Mouse (Mus musculus) kidney, embryonic 15.5 days (tissue): Measurements from ENCODE around the gene Igfbp7. TPM values are rescaled to one million over a fixed set of nuclear protein-coding genes. Genes with fewer than 3 reads are reported as not detected.
"Not testable (repeated sequence)": the region's sequence is repeated elsewhere in the genome, so short reads cannot be mapped to it uniquely, and the experiment has no call there.

Experiments
- ATAC-seq: fragments of 200-750 bp; cut with Nextera tagmentation; replicated peaks from 2 replicates; pipeline ENCODE4 v1.8.0; 2017; ENCODE audit warnings: moderate TSS enrichment; ENCODE audit not compliant: low FRiP score
- H3K27ac ChIP-seq: fragments of 300-500 bp; sonication (generic); 2 replicates; pipeline ENCODE4 v1.5.1; 2015; ENCODE audit warnings: mild to moderate bottlenecking, inconsistent platforms
- H3K27me3 ChIP-seq: fragments of 300-500 bp; sonication (generic); 2 replicates; pipeline ENCODE4 v1.6.1; 2015; ENCODE audit warnings: inconsistent platforms
- H3K36me3 ChIP-seq: fragments of 300-500 bp; sonication (generic); 2 replicates; pipeline ENCODE4 v1.6.1; 2015; ENCODE audit warnings: inconsistent platforms
- H3K4me1 ChIP-seq: fragments of 300-500 bp; sonication (generic); 2 replicates; pipeline ENCODE4 v1.6.1; 2015; ENCODE audit warnings: inconsistent platforms
- H3K4me2 ChIP-seq: fragments of 300-500 bp; sonication (generic); 2 replicates; pipeline ENCODE4 v1.6.1; 2015; ENCODE audit warnings: moderate library complexity, mild to moderate bottlenecking, inconsistent platforms
- H3K4me3 ChIP-seq: fragments of 300-500 bp; sonication (generic); replicated peaks from 2 replicates; pipeline ENCODE4 v1.5.1; 2015; ENCODE audit warnings: mild to moderate bottlenecking, inconsistent platforms
- H3K9ac ChIP-seq: fragments of 300-500 bp; sonication (generic); 2 replicates; pipeline ENCODE4 v1.6.1; 2015; ENCODE audit warnings: mild to moderate bottlenecking, inconsistent platforms
- H3K9me3 ChIP-seq: fragments of 300-500 bp; sonication (generic); replicated peaks from 2 replicates; pipeline ENCODE4 v1.6.1; 2016; ENCODE audit warnings: inconsistent platforms
- WGBS: fragments of 180-500 bp; shearing (Covaris S2); methylation state at CpG from one replicate; pipeline ENCODE4 v1.1.7; 2015; ENCODE audit warnings: mixed read lengths; 5-methylcytosine and 5-hydroxymethylcytosine counted together
- polyA plus RNA-seq: library from polyadenylated mRNA; unstranded; fragments of >200 nt; fragmentation: Nextera tagmentation; extraction: Ambion mirVana; gene quantifications from 2 replicates; pipeline ENCODE4 v1.2.1, GENCODE M21; 2015

Igfbp7 gene
- polyA plus RNA-seq, 1 experiment from 2014 or later, result 343 TPM

DNA sequence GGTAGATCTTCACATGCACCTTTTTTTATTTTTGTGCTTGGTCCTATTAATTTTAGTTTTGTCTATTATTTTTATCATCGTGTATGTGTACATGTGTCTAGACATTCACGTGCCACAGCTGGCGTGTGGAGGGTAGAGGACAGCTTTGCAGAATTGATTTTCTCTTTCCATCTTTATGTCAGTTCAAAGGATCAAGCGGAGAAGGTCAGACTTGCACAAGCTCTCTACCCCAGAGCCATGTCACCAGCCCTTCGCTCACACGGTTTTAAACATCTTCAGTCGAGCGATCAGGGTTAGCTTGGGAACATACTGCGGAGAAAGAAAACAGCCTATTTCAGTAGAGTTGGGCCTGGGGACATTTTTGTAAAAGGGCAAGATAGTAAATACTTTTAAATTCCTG lies 23.2 kb upstream of the Igfbp7 start:
- no peak for ATAC-seq
- Histone ChIP-seq H3K4me1 (peaks cover 13% of the 10 kb centered on the region), H3K4me2 (no peak overlapping the region), H3K27me3 (no peaks in the 10 kb centered on the region), H3K9ac (no peak overlapping the region), H3K27ac (no peak overlapping the region), H3K36me3 (no peaks in the 10 kb centered on the region), H3K9me3 (no peaks in the 10 kb centered on the region), H3K4me3 (no peak overlapping the region)
- 81% methylated on average over 9 of the region's 9 CpGs for WGBS

DNA sequence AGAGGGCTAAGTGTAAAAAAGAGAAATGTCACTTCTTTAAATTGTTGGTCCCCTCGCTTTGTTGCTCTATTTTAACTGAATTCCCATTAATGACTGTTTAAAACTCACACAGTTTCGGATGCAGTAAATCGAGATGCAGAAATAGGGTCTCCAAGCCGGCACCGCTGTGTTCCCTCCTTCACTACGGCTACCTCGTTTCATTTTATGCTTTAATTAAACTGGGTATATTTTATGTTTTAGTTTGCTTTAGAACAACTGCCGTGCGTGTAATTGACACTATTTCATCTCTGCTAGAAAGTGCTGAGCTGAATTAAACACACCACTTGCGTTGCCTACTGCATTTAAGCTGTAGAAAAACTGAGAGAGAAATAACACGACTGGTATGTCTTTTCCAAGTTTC lies 22.6 kb upstream of the Igfbp7 start:
- Histone ChIP-seq H3K4me1 (peaks cover 13% of the 10 kb centered on the region), H3K4me2 (no peak overlapping the region), H3K4me3 (no peak overlapping the region), H3K9me3 (no peaks in the 10 kb centered on the region), H3K27me3 (no peaks in the 10 kb centered on the region), H3K36me3 (no peaks in the 10 kb centered on the region), H3K9ac (no peak overlapping the region), H3K27ac (no peak overlapping the region)
- WGBS, result 67% methylated on average over 11 of the region's 11 CpGs
- ATAC-seq, result no peak

DNA sequence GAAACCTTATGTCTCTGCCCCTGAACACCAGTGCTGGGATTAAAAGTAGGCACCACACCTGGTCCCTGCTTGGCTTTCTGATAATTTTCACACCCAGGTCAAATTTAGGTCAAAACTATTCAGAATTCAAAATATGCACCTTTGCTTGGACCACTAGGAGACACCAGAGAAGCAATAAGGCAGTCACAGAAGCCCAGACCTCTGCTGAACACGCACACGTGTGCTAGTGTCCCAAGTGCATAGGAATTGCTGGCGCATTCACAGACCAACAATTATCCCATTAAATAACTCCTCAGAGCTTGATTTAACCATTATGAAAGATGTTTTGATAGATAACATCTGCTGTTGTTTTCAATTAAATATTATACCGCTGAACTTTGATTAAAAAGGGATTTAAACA lies 22.2 kb upstream of the Igfbp7 start:
- H3K4me1 ChIP-seq, result peaks cover 13% of the 10 kb centered on the region
- H3K4me3 ChIP-seq, result no peak overlapping the region
- 88% methylated on average over 4 of the region's 4 CpGs for WGBS
- no peaks in the 10 kb centered on the region for H3K36me3 ChIP-seq
- no peak overlapping the region for H3K27ac ChIP-seq
- H3K9me3 ChIP-seq, result no peaks in the 10 kb centered on the region
- no peaks in the 10 kb centered on the region for H3K27me3 ChIP-seq
- no peak overlapping the region for H3K4me2 ChIP-seq
- no peak for ATAC-seq
- H3K9ac ChIP-seq, result no peak overlapping the region

DNA sequence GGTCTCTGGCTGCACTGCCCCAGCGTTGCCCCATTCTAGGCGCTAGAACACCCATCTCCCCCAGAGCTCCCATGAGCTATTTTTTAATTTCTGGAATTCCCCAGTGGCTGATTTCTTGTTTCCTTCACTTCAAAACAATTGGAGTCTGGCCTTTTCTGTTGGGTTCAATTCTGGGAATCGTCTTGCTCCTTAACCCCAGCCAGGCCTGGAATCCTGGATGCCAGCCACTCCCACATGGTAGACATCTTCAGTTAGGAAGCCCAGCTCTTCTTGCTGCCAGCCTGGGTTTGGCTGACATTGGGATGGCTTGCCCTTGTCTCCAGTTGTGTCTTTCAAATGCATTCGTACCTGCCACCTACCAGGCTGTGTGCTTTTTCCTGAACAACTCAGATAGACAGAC lies 20.7 kb upstream of the Igfbp7 start:
- Histone ChIP-seq H3K36me3 (no peaks in the 10 kb centered on the region), H3K4me1 (peaks cover 3% of the 10 kb centered on the region; the same call in 1 of the 2 replicates), H3K4me2 (no peak overlapping the region), H3K27me3 (no peaks in the 10 kb centered on the region), H3K27ac (no peak overlapping the region), H3K9me3 (no peaks in the 10 kb centered on the region), H3K4me3 (no peak overlapping the region), H3K9ac (no peak overlapping the region)
- no peak for ATAC-seq
- 68% methylated on average over 4 of the region's 4 CpGs for WGBS

GRCm38 (mm10) chr5:77427986-77428385 lies 20.1 kb upstream of the Igfbp7 start:
- ATAC-seq, result no peak
- Histone ChIP-seq H3K27me3 (no peaks in the 10 kb centered on the region), H3K9me3 (no peaks in the 10 kb centered on the region), H3K27ac (no peak overlapping the region), H3K4me1 (no peaks in the 10 kb centered on the region; the same call in 1 of the 2 replicates), H3K4me2 (no peak overlapping the region), H3K36me3 (no peaks in the 10 kb centered on the region), H3K9ac (no peak overlapping the region), H3K4me3 (no peak overlapping the region)
- WGBS, result 89% methylated on average over 5 of the region's 5 CpGs

GRCm38 (mm10) chr5:77425721-77426500 lies 18.1 kb upstream of the Igfbp7 start:
- Histone ChIP-seq H3K27me3 (no peaks in the 10 kb centered on the region), H3K4me2 (no peak overlapping the region), H3K27ac (no peak overlapping the region), H3K9ac (no peak overlapping the region), H3K4me3 (no peak overlapping the region), H3K9me3 (no peaks in the 10 kb centered on the region), H3K36me3 (no peaks in the 10 kb centered on the region), H3K4me1 (no peaks in the 10 kb centered on the region)
- WGBS, result 76% methylated on average over 7 of the region's 7 CpGs
- ATAC-seq, result no peak

- H3K36me3 ChIP-seq, H3K27me3 ChIP-seq, H3K27ac ChIP-seq, H3K9me3 ChIP-seq, H3K9ac ChIP-seq, H3K4me1 ChIP-seq, H3K4me3 ChIP-seq, ATAC-seq, H3K4me2 ChIP-seq: not testable (repeated sequence)
- 58% methylated on average over 4 of the region's 4 CpGs for WGBS
Observed at GRCm38 (mm10) chr5:77419537-77419936, 11.7 kb upstream of the Igfbp7 start.

DNA sequence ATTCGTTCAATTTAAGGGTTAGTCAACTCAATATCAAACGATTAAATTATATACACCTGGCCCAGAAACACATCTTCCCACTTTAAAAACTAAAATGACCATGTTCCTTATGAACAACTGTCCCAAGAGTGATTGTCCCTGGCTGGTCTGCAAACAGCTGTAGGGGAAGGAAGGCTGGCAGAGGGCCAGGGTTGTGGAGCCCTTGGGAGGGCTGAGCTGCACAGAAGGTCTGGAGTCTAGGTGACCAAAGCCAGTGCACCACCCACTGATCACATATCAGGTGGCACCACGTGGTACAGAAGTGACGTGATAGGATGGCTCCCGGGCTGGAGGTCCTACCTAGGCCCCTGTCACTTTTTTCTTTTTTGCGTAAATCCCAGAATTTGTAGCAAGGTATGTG lies 8.2 kb upstream of the Igfbp7 start:
- no peak overlapping the region for H3K4me3 ChIP-seq
- H3K36me3 ChIP-seq, result no peaks in the 10 kb centered on the region
- H3K4me1 ChIP-seq, result no peaks in the 10 kb centered on the region
- H3K27me3 ChIP-seq, result no peaks in the 10 kb centered on the region
- no peak overlapping the region for H3K9ac ChIP-seq
- H3K4me2 ChIP-seq, result no peak overlapping the region
- no peak overlapping the region for H3K27ac ChIP-seq
- WGBS, result 82% methylated on average over 6 of the region's 6 CpGs
- H3K9me3 ChIP-seq, result no peaks in the 10 kb centered on the region
- ATAC-seq, result 0 out of 2 replicates have a peak, but pooled peaks have one; percentile 36

DNA sequence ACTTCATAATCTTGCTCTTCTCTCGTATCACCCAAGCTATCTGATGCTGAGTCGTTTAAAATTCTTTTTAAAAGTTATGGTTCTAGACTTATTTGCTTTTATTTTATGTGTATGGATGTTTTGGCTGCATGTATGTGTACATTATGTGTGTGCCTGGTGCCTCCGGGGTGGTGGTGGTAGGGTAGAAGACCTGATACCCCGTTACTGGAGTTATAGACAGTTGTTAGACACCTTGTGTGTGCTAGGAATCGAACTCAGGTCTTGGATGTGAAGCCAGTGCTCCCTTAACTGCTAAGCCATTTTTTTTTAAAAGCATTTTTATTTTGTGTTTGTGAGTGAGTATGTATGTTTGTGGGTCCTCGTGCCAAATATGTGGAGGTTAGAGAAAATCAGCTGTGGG lies 689 bp upstream of the Igfbp7 start:
- WGBS, result 93% methylated on average over 6 of the region's 6 CpGs
- H3K27me3 ChIP-seq, result no peaks in the 10 kb centered on the region
- peak overlapping the region; percentile 91 for H3K4me2 ChIP-seq
- H3K27ac ChIP-seq, result no peak overlapping the region
- H3K4me1 ChIP-seq, result peaks cover 27% of the 10 kb centered on the region
- H3K9me3 ChIP-seq, result no peaks in the 10 kb centered on the region; the same call in 1 of the 2 replicates
- no peaks in the 10 kb centered on the region for H3K36me3 ChIP-seq
- peak overlapping the region; percentile 75; the same call in 1 of the 2 replicates for H3K4me3 ChIP-seq
- H3K9ac ChIP-seq, result no peak overlapping the region
- ATAC-seq, result no peak

DNA sequence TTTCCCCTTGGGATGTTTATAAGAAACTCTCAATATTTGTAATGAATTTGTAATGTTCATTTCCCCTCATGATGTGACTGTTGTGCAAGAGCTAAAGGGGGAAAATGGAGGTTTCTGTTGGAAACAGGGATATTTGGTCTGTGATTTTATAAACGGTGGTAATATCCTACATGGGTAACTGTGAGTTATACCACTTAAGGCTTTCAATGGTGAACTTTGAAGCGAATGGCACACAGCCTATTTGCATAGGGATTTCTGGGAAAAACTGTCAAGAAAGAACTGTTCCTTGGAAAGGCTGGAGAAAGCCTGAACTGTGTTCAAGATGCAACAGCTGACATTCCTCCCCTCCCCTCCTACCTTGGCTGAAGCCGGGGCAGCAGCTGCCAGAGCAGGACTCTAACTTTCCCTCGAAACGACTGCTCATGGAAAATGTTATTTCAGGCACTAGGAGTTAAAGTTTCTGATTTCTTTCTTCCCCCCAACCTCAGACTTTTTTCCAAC lies 1.4 kb downstream of the Igfbp7 start:
- WGBS, result 36% methylated on average over 5 of the region's 5 CpGs
- peak overlapping the region; percentile 86 for H3K27ac ChIP-seq
- H3K4me1 ChIP-seq, result peaks cover 42% of the 10 kb centered on the region
- peak overlapping the region; percentile 75 for H3K4me3 ChIP-seq
- H3K36me3 ChIP-seq, result no peaks in the 10 kb centered on the region
- no peaks in the 10 kb centered on the region; the same call in 1 of the 2 replicates for H3K9me3 ChIP-seq
- peak overlapping the region; percentile 91 for H3K4me2 ChIP-seq
- no peak overlapping the region for H3K9ac ChIP-seq
- no peaks in the 10 kb centered on the region for H3K27me3 ChIP-seq
- no peak for ATAC-seq

GRCm38 (mm10) chr5:77405455-77406057 lies 2.3 kb downstream of the Igfbp7 start:
- WGBS, result 67% methylated on average over 5 of the region's 5 CpGs
- H3K27ac ChIP-seq, result 0 out of 2 replicates have a peak overlapping the region, but pooled peaks have one; percentile 2
- no peak overlapping the region for H3K9ac ChIP-seq
- peak overlapping the region; percentile 37 for H3K4me2 ChIP-seq
- no peak for ATAC-seq
- peak overlapping the region; percentile 2 for H3K4me3 ChIP-seq
- H3K9me3 ChIP-seq, result no peaks in the 10 kb centered on the region; the same call in 1 of the 2 replicates
- H3K4me1 ChIP-seq, result peaks cover 50% of the 10 kb centered on the region
- H3K27me3 ChIP-seq, result no peaks in the 10 kb centered on the region
- no peaks in the 10 kb centered on the region for H3K36me3 ChIP-seq

DNA sequence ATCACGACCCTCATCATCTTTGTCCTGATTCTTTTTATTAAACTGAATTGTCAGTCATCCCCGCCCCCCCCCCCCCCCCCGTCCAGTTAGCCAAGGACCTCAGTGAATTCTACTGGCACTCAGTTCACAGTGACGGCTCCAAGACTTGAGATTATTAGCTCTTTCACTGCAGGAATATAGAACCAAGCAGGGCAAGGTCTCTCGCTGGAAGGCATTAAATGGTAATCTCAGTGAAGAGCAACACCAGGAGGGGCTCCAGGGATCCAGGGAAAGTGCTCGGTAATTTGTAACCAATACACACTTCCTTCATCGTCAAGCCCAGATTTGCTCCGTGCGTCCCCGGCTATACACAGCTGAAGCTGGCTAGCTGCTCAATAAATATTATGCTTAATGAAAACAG lies 2.9 kb downstream of the Igfbp7 start:
- no peak overlapping the region for H3K9ac ChIP-seq
- H3K36me3 ChIP-seq, result no peaks in the 10 kb centered on the region
- WGBS, result 67% methylated on average over 10 of the region's 10 CpGs
- peak overlapping the region; percentile 2 for H3K4me3 ChIP-seq
- H3K27me3 ChIP-seq, result no peaks in the 10 kb centered on the region
- H3K4me2 ChIP-seq, result peak overlapping the region; percentile 37
- H3K9me3 ChIP-seq, result no peaks in the 10 kb centered on the region; the same call in 1 of the 2 replicates
- 0 out of 2 replicates have a peak overlapping the region, but pooled peaks have one; percentile 2 for H3K27ac ChIP-seq
- H3K4me1 ChIP-seq, result peaks cover 56% of the 10 kb centered on the region
- no peak for ATAC-seq
